Mouse (Mus musculus) kidney, adult 2 months (tissue): ENCODE results near the gene Lama1. TPM values are rescaled to one million over a fixed set of nuclear protein-coding genes. Genes with fewer than 3 reads are reported as not detected.
"Not testable (repeated sequence)": the region's sequence is repeated elsewhere in the genome, so short reads cannot be mapped to it uniquely, and the experiment has no call there.

Experiments used
- DNase-seq: peaks from one replicate; pipeline ENCODE4 v3.0.0; 2021
- H3K27ac ChIP-seq: fragments of 200-500 bp; 2 replicates; pipeline ENCODE4 v1.5.1; 2012; ENCODE audit warnings: low read depth, low read length, control low read depth, inconsistent platforms; ENCODE audit not compliant: insufficient read depth
- H3K27me3 ChIP-seq: fragments of 200-500 bp; replicated peaks from 2 replicates; pipeline ENCODE4 v1.6.1; 2012; ENCODE audit warnings: mild to moderate bottlenecking, moderate library complexity, low read length, inconsistent platforms; ENCODE audit not compliant: control insufficient read depth, insufficient read depth
- H3K36me3 ChIP-seq: fragments of 200-500 bp; 2 replicates; pipeline ENCODE4 v1.6.1; 2012; ENCODE audit warnings: mild to moderate bottlenecking, moderate library complexity, low read length, inconsistent platforms; ENCODE audit not compliant: control insufficient read depth, insufficient read depth
- H3K4me1 ChIP-seq: fragments of 200-500 bp; 2 replicates; pipeline ENCODE4 v1.6.1; 2011; ENCODE audit warnings: low read length; ENCODE audit not compliant: control insufficient read depth, insufficient read depth
- H3K4me3 ChIP-seq: fragments of 200-500 bp; 2 replicates; pipeline ENCODE4 v1.5.1; 2011; ENCODE audit warnings: mild to moderate bottlenecking, low read depth, low read length, control low read depth; ENCODE audit not compliant: insufficient read depth
- CTCF ChIP-seq: fragments of 200-500 bp; conservative IDR thresholded peaks from 2 replicates; pipeline ENCODE4 v1.5.1; 2011; ENCODE audit warnings: low read depth, mild to moderate bottlenecking, control low read depth, low read length, moderate library complexity, mixed read lengths; ENCODE audit not compliant: insufficient read depth, insufficient read length
- POLR2A ChIP-seq: fragments of 200-500 bp; IDR thresholded peaks from one replicate; pipeline ENCODE4 v1.6.1; 2011; ENCODE audit warnings: low read depth, low read length, control low read depth
- WGBS: fragments of 180-500 bp; shearing (Covaris S2); methylation state at CpG from one replicate; pipeline ENCODE4 v1.1.7; 2018; 5-methylcytosine and 5-hydroxymethylcytosine counted together
- polyA plus RNA-seq: library from polyadenylated mRNA; depleted of rRNA; stranded (reverse); fragments of >200 nt; gene quantifications from 2 replicates; pipeline ENCODE4 v1.2.3, GENCODE M21; 2012

The Lama1 gene
- polyA plus RNA-seq, 1 experiment = 8.1 TPM

DNA sequence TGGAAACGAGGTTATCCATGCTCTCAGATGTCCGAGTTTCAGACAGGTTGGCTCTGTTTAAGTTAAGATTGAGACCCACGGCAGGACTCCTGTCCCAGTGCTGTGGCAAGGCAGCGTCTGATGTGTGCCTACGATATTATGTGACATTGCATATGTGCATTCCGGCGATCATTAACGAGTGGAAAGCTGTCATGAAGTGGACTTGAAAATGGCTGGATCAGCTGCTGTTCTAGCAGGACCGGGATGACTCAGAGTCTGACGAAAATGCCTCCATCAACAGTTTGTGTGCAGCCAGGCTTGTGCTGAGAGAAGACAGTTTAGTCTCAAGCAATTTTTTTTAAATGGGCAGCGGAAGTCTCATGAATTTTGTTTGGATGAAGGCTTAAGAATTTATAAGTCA lies 34.9 kb downstream of the Lama1 start:
- peak; percentile 60 for DNase-seq
- H3K27me3 ChIP-seq = no peaks in the 10 kb centered on the region
- TF ChIP-seq POLR2A = no peak
- TF ChIP-seq CTCF = no peak
- no peaks in the 10 kb centered on the region for H3K36me3 ChIP-seq
- peak overlapping the region; percentile 79 for H3K27ac ChIP-seq
- WGBS = 52% methylated on average over 11 of the region's 11 CpGs
- peak overlapping the region; percentile 30 for H3K4me3 ChIP-seq
- H3K4me1 ChIP-seq = peaks cover 29% of the 10 kb centered on the region

DNA sequence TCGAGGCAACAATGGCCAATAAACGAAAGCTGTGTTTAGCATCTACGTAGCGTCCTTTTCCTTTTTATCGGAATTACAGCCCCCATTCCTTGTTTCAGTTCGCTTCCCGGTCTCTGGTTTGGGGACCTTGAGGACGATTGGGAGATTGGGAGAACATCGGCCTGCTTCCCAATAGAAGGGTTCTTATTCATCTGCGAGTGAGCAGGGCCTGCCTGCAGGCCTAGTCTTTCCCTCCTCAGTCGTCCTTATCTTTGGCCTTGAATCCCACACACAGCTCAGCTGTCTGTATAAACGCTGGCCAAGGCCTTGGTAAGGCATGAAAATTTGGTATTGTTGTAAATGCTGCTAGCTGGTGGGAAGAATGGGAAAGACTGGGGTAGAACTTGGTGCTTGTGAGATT lies 36.5 kb downstream of the Lama1 start:
- no peaks in the 10 kb centered on the region for H3K36me3 ChIP-seq
- H3K27ac ChIP-seq = no peak overlapping the region
- H3K4me1 ChIP-seq = peaks cover 23% of the 10 kb centered on the region
- 85% methylated on average over 12 of the region's 12 CpGs for WGBS
- no peak overlapping the region for H3K4me3 ChIP-seq
- H3K27me3 ChIP-seq = no peaks in the 10 kb centered on the region
- TF ChIP-seq POLR2A = no peak
- no peak for TF ChIP-seq CTCF
- DNase-seq = no peak

GRCm38 (mm10) chr17:67735722-67736121 lies 38.7 kb downstream of the Lama1 start:
- peak; percentile 42 for DNase-seq
- H3K4me3 ChIP-seq = no peak overlapping the region
- H3K4me1 ChIP-seq = peaks cover 10% of the 10 kb centered on the region; the same call in 1 of the 2 replicates
- H3K36me3 ChIP-seq = no peaks in the 10 kb centered on the region
- H3K27ac ChIP-seq = no peak overlapping the region
- no peaks in the 10 kb centered on the region for H3K27me3 ChIP-seq
- no peak for TF ChIP-seq POLR2A
- no peak for TF ChIP-seq CTCF
- WGBS = 35% methylated on average over 6 of the region's 6 CpGs

- not testable (repeated sequence) for H3K4me1 ChIP-seq, H3K27me3 ChIP-seq, H3K4me3 ChIP-seq, DNase-seq, H3K36me3 ChIP-seq, H3K27ac ChIP-seq
Observed at GRCm38 (mm10) chr17:67741229-67741628, 44.2 kb downstream of the Lama1 start.

GRCm38 (mm10) chr17:67764167-67764871 lies 67.3 kb downstream of the Lama1 start:
- no peak for TF ChIP-seq POLR2A
- no peak for TF ChIP-seq CTCF
- H3K4me3 ChIP-seq = no peak overlapping the region
- 76% methylated on average over 9 of the region's 9 CpGs for WGBS
- DNase-seq = no peak
- H3K36me3 ChIP-seq = no peaks in the 10 kb centered on the region; the same call in 1 of the 2 replicates
- no peaks in the 10 kb centered on the region for H3K4me1 ChIP-seq
- no peaks in the 10 kb centered on the region for H3K27me3 ChIP-seq
- H3K27ac ChIP-seq = no peak overlapping the region

DNA sequence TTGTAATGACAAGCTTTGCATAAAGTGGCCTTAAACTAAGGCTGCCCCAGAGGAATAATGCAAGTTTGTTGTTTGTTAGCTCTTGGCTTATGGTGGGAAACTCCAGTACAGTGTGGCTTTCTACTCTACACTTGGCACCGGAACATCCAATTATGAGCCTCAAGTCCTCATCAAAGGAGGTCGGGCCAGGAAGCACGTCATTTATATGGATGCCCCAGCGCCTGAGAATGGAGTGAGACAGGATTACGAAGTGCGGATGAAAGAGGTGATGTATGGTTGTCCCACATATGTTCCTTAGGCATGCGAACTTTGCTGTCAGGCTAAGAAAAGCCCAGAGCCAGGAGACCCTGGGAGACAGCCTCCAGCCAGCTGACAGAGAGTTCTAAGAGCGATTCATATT lies 76.5 kb downstream of the Lama1 start:
- Histone ChIP-seq H3K4me3 (no peak overlapping the region), H3K36me3 (no peaks in the 10 kb centered on the region), H3K4me1 (no peaks in the 10 kb centered on the region), H3K27me3 (no peaks in the 10 kb centered on the region), H3K27ac (no peak overlapping the region)
- 81% methylated on average over 8 of the region's 8 CpGs for WGBS
- DNase-seq = no peak
- TF ChIP-seq POLR2A = no peak
- TF ChIP-seq CTCF = no peak

GRCm38 (mm10) chr17:67776764-67777163 lies 79.7 kb downstream of the Lama1 start:
- TF ChIP-seq CTCF (peak; percentile 34; the same call in 1 of the 2 replicates), POLR2A (no peak)
- 74% methylated on average over 9 of the region's 9 CpGs for WGBS
- no peak overlapping the region for H3K4me3 ChIP-seq
- no peaks in the 10 kb centered on the region for H3K36me3 ChIP-seq
- no peak overlapping the region for H3K27ac ChIP-seq
- H3K27me3 ChIP-seq = no peaks in the 10 kb centered on the region
- no peak for DNase-seq
- no peaks in the 10 kb centered on the region; the same call in 1 of the 2 replicates for H3K4me1 ChIP-seq

DNA sequence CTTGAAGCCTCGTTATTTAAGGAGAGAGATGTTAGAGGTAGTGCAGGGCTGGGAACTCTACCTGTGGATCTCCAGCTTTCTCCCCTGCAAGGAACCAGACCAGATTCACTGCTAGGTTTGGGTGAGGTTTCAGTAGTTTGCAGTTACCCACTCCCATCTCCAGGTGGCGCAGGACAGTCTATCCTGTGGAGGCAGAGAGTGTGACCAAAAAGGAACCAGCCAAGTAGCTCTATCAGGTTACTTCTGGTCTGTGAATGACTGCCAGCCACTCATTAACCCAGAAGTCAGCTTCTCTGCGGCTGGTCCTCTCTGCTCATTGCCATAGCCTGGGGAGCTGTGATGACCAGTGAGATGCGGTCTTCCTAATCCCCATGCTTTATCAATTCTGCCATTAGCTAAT lies 82.8 kb downstream of the Lama1 start:
- Histone ChIP-seq H3K36me3 (no peaks in the 10 kb centered on the region), H3K27me3 (no peaks in the 10 kb centered on the region), H3K4me3 (no peak overlapping the region), H3K4me1 (no peaks in the 10 kb centered on the region; the same call in 1 of the 2 replicates), H3K27ac (no peak overlapping the region)
- no peak for TF ChIP-seq POLR2A
- TF ChIP-seq CTCF = peak; percentile 74
- peak; percentile 63 for DNase-seq
- 41% methylated on average over 4 of the region's 4 CpGs for WGBS
